Mouse (Mus musculus): Measurements from ENCODE around the gene Lrrn1.

The Lrrn1 gene

DNA sequence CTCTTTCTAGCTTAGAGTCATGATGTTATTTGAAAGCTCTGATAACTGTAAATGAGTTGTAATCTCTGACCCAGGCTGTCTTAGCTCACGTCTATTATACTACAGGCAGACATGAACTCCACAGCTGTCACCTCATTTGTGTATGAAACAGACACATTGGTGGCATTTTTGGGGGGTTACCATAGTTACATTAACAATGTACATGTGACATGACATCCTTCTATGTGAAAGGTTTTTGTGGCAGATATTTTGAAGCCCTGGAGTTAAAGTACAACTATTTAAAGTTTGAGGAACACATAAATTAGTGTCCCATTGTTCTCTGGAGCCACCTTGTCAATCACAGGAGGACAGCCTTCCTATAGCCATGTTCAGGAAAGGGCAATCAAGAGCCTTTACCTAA is 5.0 kb downstream of the Lrrn1 start:
- peaks cover 21% of the 10 kb centered on the region for H3K4me1 ChIP-seq (replicated peaks; ENCODE audit: low read depth, low read length)
- peaks cover 27% of the 10 kb centered on the region for H3K27me3 ChIP-seq (ENCODE audit: insufficient read depth, low read length)
- H3K36me3 ChIP-seq (ENCODE audit: insufficient read depth, low read length) = no peaks in the 10 kb centered on the region
- TF ChIP-seq CTCF (conservative IDR thresholded peaks at IDR 0.05; ENCODE audit: low read length) (no peak), NANOG (IDR thresholded peaks at IDR 0.05; ENCODE audit: borderline replicate concordance, low read length) (no peak), POU5F1 (IDR thresholded peaks at IDR 0.05; ENCODE audit: borderline replicate concordance, low read length) (no peak)
- H3K4me3 ChIP-seq (replicated peaks; ENCODE audit: low read length) = no peak overlapping the region
- no peaks in the 10 kb centered on the region for H3K9me3 ChIP-seq (ENCODE audit: low read length)

DNA sequence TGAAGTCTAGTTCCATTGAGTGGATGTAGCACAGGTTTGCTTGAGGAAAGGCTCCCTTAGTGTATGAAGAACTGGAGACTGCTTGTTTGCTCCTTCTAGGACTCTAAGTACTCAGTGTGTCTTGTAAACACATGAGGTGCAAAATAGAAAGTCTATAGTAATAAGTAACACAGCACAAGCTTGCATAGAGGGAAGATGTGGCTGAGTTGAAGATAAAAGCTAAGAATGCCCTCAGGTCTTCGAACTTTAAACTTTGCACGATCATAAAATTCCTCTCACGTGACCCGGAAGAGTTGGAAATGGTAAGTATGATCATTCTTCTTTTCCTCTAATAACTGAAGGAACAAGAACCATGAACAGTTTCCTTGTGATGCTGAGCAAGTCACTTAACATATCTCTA is 7.1 kb downstream of the Lrrn1 start:
- no peaks in the 10 kb centered on the region for H3K9me3 ChIP-seq (ENCODE audit: low read length)
- TF ChIP-seq POU5F1 (IDR thresholded peaks at IDR 0.05; ENCODE audit: borderline replicate concordance, low read length) (no peak), NANOG (IDR thresholded peaks at IDR 0.05; ENCODE audit: borderline replicate concordance, low read length) (no peak), CTCF (conservative IDR thresholded peaks at IDR 0.05; ENCODE audit: low read length) (no peak)
- H3K36me3 ChIP-seq (ENCODE audit: insufficient read depth, low read length) = no peaks in the 10 kb centered on the region
- peaks cover 8% of the 10 kb centered on the region for H3K27me3 ChIP-seq (ENCODE audit: insufficient read depth, low read length)
- H3K4me3 ChIP-seq (replicated peaks; ENCODE audit: low read length) = no peak overlapping the region
- peaks cover 6% of the 10 kb centered on the region for H3K4me1 ChIP-seq (replicated peaks; ENCODE audit: low read depth, low read length)

DNA sequence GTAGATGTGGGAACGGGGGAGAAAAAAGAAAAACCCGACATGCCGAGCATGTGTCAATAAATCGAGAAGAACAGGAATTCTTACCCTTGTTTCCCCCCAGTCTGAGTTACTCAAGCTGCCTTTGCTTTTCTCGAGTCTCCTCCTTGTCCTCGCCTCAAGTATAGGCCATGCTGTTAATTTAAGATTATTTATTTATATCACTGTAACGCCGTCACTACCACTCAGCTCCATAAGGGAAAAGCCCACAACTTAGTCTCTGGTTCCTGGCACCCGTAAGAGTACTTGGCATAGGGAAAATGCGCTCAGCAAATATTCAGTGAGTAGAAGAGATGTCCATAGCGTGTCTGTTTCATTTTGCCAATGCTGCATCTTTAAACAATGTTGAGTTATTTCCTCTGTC is 11.7 kb downstream of the Lrrn1 start:
- Histone ChIP-seq H3K9me3 (ENCODE audit: low read length) (peaks cover 33% of the 10 kb centered on the region), H3K36me3 (ENCODE audit: insufficient read depth, low read length) (no peaks in the 10 kb centered on the region), H3K4me1 (replicated peaks; ENCODE audit: low read depth, low read length) (no peaks in the 10 kb centered on the region), H3K4me3 (replicated peaks; ENCODE audit: low read length) (no peak overlapping the region), H3K27me3 (ENCODE audit: insufficient read depth, low read length) (no peaks in the 10 kb centered on the region)
- TF ChIP-seq NANOG (IDR thresholded peaks at IDR 0.05; ENCODE audit: borderline replicate concordance, low read length) (no peak), POU5F1 (IDR thresholded peaks at IDR 0.05; ENCODE audit: borderline replicate concordance, low read length) (no peak), CTCF (conservative IDR thresholded peaks at IDR 0.05; ENCODE audit: low read length) (no peak)

DNA sequence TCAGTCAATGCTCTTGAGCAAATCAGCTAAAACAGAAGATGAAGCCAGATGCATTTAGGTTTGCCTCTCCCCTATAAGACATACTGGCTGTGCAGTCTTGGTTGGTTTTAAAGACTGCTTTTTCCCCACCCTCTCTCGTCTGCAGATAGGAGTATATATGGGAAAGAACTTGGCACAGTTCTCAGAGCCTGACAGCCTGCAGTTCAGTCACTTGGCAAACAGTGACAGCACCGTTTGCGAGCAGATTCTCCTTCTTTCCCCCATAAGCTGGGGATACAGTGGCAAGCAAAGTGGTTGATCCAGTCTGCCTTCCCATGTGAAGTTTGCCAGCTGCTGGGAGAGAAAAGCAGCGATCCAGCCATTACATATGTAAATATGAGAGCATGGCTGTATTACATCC is 12.3 kb downstream of the Lrrn1 start:
- H3K4me3 ChIP-seq (replicated peaks; ENCODE audit: low read length) = no peak overlapping the region
- no peaks in the 10 kb centered on the region for H3K4me1 ChIP-seq (replicated peaks; ENCODE audit: low read depth, low read length)
- no peaks in the 10 kb centered on the region for H3K27me3 ChIP-seq (ENCODE audit: insufficient read depth, low read length)
- no peaks in the 10 kb centered on the region for H3K36me3 ChIP-seq (ENCODE audit: insufficient read depth, low read length)
- TF ChIP-seq NANOG (IDR thresholded peaks at IDR 0.05; ENCODE audit: borderline replicate concordance, low read length) (no peak), CTCF (conservative IDR thresholded peaks at IDR 0.05; ENCODE audit: low read length) (no peak), POU5F1 (IDR thresholded peaks at IDR 0.05; ENCODE audit: borderline replicate concordance, low read length) (no peak)
- H3K9me3 ChIP-seq (ENCODE audit: low read length) = peaks cover 33% of the 10 kb centered on the region

DNA sequence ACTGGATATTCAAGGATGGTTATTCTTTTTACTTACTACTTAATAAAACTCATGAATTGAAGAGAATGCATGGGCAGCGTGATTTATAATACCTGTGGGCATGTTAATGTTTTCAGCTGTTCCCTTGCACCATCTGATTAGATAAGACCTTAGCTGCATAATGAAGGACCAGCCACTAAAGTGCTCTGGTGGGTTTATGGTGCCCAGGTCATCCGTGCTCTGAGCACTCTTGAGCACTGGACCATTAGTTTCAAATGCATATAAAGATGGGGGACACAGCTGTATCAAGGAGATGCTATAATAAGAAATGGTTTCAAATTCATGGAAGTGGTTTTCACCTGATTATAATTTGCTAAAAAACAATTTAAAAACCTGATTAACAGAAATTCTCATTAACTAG is 16.7 kb downstream of the Lrrn1 start:
- Histone ChIP-seq H3K27me3 (ENCODE audit: insufficient read depth, low read length) (no peaks in the 10 kb centered on the region), H3K9me3 (ENCODE audit: low read length) (peaks cover 33% of the 10 kb centered on the region), H3K36me3 (ENCODE audit: insufficient read depth, low read length) (no peaks in the 10 kb centered on the region), H3K4me1 (replicated peaks; ENCODE audit: low read depth, low read length) (no peaks in the 10 kb centered on the region), H3K4me3 (replicated peaks; ENCODE audit: low read length) (no peak overlapping the region)
- TF ChIP-seq CTCF (conservative IDR thresholded peaks at IDR 0.05; ENCODE audit: low read length) (no peak), POU5F1 (IDR thresholded peaks at IDR 0.05; ENCODE audit: borderline replicate concordance, low read length) (no peak), NANOG (IDR thresholded peaks at IDR 0.05; ENCODE audit: borderline replicate concordance, low read length) (no peak)

DNA sequence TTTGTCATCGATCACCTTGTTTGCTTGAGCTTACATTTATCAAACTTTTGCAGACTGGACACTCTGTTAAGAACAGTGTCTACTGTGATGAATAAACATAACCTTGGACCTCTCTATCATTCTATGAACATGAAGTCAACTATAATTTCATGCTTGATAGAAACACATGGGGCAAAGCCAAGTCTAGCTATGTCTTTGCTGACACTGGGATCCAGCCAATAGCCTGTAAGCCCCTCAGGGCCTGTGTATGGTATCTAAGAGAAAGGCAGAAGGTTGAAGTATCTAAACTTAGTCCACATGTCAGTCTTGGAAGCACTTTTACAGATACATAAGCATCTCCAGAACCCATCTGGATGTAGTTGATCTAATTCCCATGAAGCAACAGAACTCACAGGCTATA is 22.9 kb downstream of the Lrrn1 start:
- H3K4me3 ChIP-seq (replicated peaks; ENCODE audit: low read length) = no peak overlapping the region
- no peaks in the 10 kb centered on the region for H3K9me3 ChIP-seq (ENCODE audit: low read length)
- H3K36me3 ChIP-seq (ENCODE audit: insufficient read depth, low read length) = no peaks in the 10 kb centered on the region
- TF ChIP-seq CTCF (conservative IDR thresholded peaks at IDR 0.05; ENCODE audit: low read length) (no peak), POU5F1 (IDR thresholded peaks at IDR 0.05; ENCODE audit: borderline replicate concordance, low read length) (no peak), NANOG (IDR thresholded peaks at IDR 0.05; ENCODE audit: borderline replicate concordance, low read length) (no peak)
- no peaks in the 10 kb centered on the region for H3K27me3 ChIP-seq (ENCODE audit: insufficient read depth, low read length)
- H3K4me1 ChIP-seq (replicated peaks; ENCODE audit: low read depth, low read length) = no peaks in the 10 kb centered on the region

DNA sequence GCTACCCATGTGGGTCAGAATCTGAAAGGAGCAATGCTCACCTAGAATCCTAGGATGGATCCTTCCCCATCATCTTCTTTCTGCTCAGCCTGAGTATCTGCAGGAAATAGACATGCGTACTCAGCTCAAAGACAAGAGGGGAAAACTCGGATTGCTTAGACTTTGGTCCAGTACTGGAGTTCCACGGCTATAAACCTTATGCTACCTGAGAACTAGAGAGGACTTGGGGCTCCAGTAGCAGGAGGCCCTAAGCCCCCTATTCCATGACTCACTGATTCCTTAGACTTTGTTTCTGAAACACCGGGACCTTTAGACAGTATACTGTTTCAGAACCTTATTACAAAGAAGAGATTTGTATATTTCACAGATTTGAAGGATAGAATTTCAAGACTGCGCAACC is 25.8 kb downstream of the Lrrn1 start:
- TF ChIP-seq POU5F1 (IDR thresholded peaks at IDR 0.05; ENCODE audit: borderline replicate concordance, low read length) (no peak), NANOG (IDR thresholded peaks at IDR 0.05; ENCODE audit: borderline replicate concordance, low read length) (no peak), CTCF (conservative IDR thresholded peaks at IDR 0.05; ENCODE audit: low read length) (no peak)
- Histone ChIP-seq H3K4me1 (replicated peaks; ENCODE audit: low read depth, low read length) (no peaks in the 10 kb centered on the region), H3K36me3 (ENCODE audit: insufficient read depth, low read length) (no peaks in the 10 kb centered on the region), H3K9me3 (ENCODE audit: low read length) (no peaks in the 10 kb centered on the region), H3K4me3 (replicated peaks; ENCODE audit: low read length) (no peak overlapping the region), H3K27me3 (ENCODE audit: insufficient read depth, low read length) (no peaks in the 10 kb centered on the region)

DNA sequence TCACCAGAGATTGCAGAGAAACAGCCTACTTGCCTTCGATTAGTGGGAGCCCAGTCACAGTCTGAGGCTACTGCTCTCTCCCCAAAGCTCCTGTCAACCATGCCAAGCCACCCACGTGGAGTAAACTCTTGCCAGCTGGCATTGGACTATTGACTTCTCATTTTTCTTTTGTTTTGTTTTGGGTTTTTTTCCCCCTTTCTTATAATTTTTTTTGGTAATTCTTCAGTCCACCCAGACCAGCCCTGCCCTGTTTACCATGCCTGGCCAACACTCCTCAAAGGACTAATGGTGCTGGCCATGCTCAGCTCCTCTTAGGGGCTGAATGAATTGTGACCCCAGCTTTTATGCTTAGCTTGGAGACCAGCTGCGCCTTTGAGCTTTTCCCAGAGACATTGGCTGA is 27.4 kb downstream of the Lrrn1 start:
- Histone ChIP-seq H3K4me1 (replicated peaks; ENCODE audit: low read depth, low read length) (no peaks in the 10 kb centered on the region), H3K4me3 (replicated peaks; ENCODE audit: low read length) (no peak overlapping the region), H3K27me3 (ENCODE audit: insufficient read depth, low read length) (no peaks in the 10 kb centered on the region), H3K9me3 (ENCODE audit: low read length) (no peaks in the 10 kb centered on the region), H3K36me3 (ENCODE audit: insufficient read depth, low read length) (no peaks in the 10 kb centered on the region)
- TF ChIP-seq POU5F1 (IDR thresholded peaks at IDR 0.05; ENCODE audit: borderline replicate concordance, low read length) = no peak
- TF ChIP-seq NANOG (IDR thresholded peaks at IDR 0.05; ENCODE audit: borderline replicate concordance, low read length) = no peak
- no peak for TF ChIP-seq CTCF (conservative IDR thresholded peaks at IDR 0.05; ENCODE audit: low read length)

DNA sequence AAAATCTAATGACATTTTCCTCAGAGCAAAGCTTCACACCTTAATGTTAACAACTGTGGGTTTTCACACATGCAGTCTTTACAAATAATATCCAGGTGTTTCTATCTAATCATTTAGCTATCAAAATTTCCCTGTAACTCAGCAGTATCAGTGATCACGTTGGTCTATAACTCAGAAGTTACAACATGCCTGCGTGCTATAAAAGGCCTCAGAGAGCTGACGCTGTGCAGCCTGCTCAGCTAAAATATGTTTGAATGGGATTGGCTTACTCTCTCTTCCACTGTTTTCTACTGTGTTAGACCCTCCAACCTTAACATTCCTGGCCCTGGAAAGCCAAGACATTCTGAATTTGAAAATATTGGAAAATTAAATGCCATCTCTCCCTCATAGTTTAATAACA is 28.2 kb downstream of the Lrrn1 start:
- no peak for TF ChIP-seq CTCF (conservative IDR thresholded peaks at IDR 0.05; ENCODE audit: low read length)
- TF ChIP-seq POU5F1 (IDR thresholded peaks at IDR 0.05; ENCODE audit: borderline replicate concordance, low read length) = no peak
- TF ChIP-seq NANOG (IDR thresholded peaks at IDR 0.05; ENCODE audit: borderline replicate concordance, low read length) = no peak
- H3K36me3 ChIP-seq (ENCODE audit: insufficient read depth, low read length) = no peaks in the 10 kb centered on the region
- H3K9me3 ChIP-seq (ENCODE audit: low read length) = no peaks in the 10 kb centered on the region
- no peaks in the 10 kb centered on the region for H3K4me1 ChIP-seq (replicated peaks; ENCODE audit: low read depth, low read length)
- H3K27me3 ChIP-seq (ENCODE audit: insufficient read depth, low read length) = no peaks in the 10 kb centered on the region
- no peak overlapping the region for H3K4me3 ChIP-seq (replicated peaks; ENCODE audit: low read length)

Data from E14TG2a.4 (cell line).